Mouse (Mus musculus) embryonic facial prominence, embryonic 14.5 days (tissue): Measurements from ENCODE around the gene Hoxc11. TPM values are rescaled to one million over a fixed set of nuclear protein-coding genes. Genes with fewer than 3 reads are reported as not detected.

Experiments
- ATAC-seq: fragments of 200-750 bp; cut with Nextera tagmentation; 2 replicates; pipeline ENCODE4 v1.8.0; 2017; ENCODE audit warnings: low read depth, moderate number of reproducible peaks, moderate TSS enrichment
- DNase-seq: peaks from one replicate; pipeline ENCODE4 v3.0.0-alpha.2; 2015; ENCODE audit warnings: low spot score
- H3K27ac ChIP-seq: fragments of 300-500 bp; sonication (generic); replicated peaks from 2 replicates; pipeline ENCODE4 v1.5.1; 2014; ENCODE audit warnings: low read depth, mild to moderate bottlenecking, low read length, moderate library complexity
- H3K27me3 ChIP-seq: fragments of 300-500 bp; sonication (generic); replicated peaks from 2 replicates; pipeline ENCODE4 v1.6.1; 2014; ENCODE audit warnings: low read length; ENCODE audit not compliant: control insufficient read depth, insufficient read depth
- H3K36me3 ChIP-seq: fragments of 300-500 bp; sonication (generic); 2 replicates; pipeline ENCODE4 v1.6.1; 2014; ENCODE audit warnings: low read length, mixed read lengths; ENCODE audit not compliant: control insufficient read depth, insufficient read depth
- H3K4me1 ChIP-seq: fragments of 300-500 bp; sonication (generic); 2 replicates; pipeline ENCODE4 v1.6.1; 2014; ENCODE audit warnings: antibody characterized with exemption, low read length; ENCODE audit not compliant: control insufficient read depth, insufficient read depth
- H3K4me2 ChIP-seq: fragments of 300-500 bp; sonication (generic); 2 replicates; pipeline ENCODE4 v1.6.1; 2014; ENCODE audit warnings: low read depth, mild to moderate bottlenecking, low read length, moderate library complexity, mixed read lengths
- H3K4me3 ChIP-seq: fragments of 300-500 bp; sonication (generic); 2 replicates; pipeline ENCODE4 v1.5.1; 2014; ENCODE audit warnings: low read depth, mild to moderate bottlenecking, low read length
- H3K9ac ChIP-seq: fragments of 300-500 bp; sonication (generic); 2 replicates; pipeline ENCODE4 v1.6.1; 2014; ENCODE audit warnings: low read depth, mild to moderate bottlenecking, low read length, moderate library complexity, mixed read lengths
- H3K9me3 ChIP-seq: fragments of 300-500 bp; sonication (generic); 2 replicates; pipeline ENCODE4 v1.6.1; 2016; ENCODE audit warnings: low read length; ENCODE audit not compliant: control insufficient read depth
- WGBS: fragments of 180-500 bp; shearing (Covaris S2); extraction: QIAGEN DNeasy Blood & Tissue Kit; methylation state at CpG from one replicate; pipeline ENCODE4 v1.1.7; 2014; 5-methylcytosine and 5-hydroxymethylcytosine counted together
- polyA plus RNA-seq: library from polyadenylated mRNA; unstranded; fragments of >200 nt; fragmentation: Nextera tagmentation; extraction: Ambion mirVana; gene quantifications from 2 replicates; pipeline ENCODE4 v1.2.1, GENCODE M21; 2014

Gene Hoxc11
- polyA plus RNA-seq, 1 experiment from 2014 or later: not detected

GRCm38 (mm10) chr15:102945185-102946077 is 8.8 kb upstream of the Hoxc11 start:
- H3K4me2 ChIP-seq: no peak overlapping the region
- 11% methylated on average over 22 of the region's 22 CpGs for WGBS

GRCm38 (mm10) chr15:102947276-102947675 is 7.0 kb upstream of the Hoxc11 start:
- under 1% methylated on average over 9 of the region's 9 CpGs for WGBS
- no peak overlapping the region for H3K4me3 ChIP-seq
- ATAC-seq (no peak), DNase-seq (no peak)
- no peaks in the 10 kb centered on the region for H3K4me1 ChIP-seq
- H3K27ac ChIP-seq: no peak overlapping the region
- no peaks in the 10 kb centered on the region for H3K36me3 ChIP-seq
- no peak overlapping the region for H3K4me2 ChIP-seq
- no peak overlapping the region for H3K9ac ChIP-seq
- peaks cover 100% of the 10 kb centered on the region for H3K27me3 ChIP-seq
- H3K9me3 ChIP-seq: no peaks in the 10 kb centered on the region

More at GRCm38 (mm10) chr15:102945185-102946077, 8.8 kb upstream of the Hoxc11 start:
- H3K4me1 ChIP-seq: no peaks in the 10 kb centered on the region
- peaks cover 100% of the 10 kb centered on the region for H3K27me3 ChIP-seq
- no peaks in the 10 kb centered on the region for H3K9me3 ChIP-seq
- no peak overlapping the region for H3K9ac ChIP-seq
- H3K36me3 ChIP-seq: no peaks in the 10 kb centered on the region
- no peak overlapping the region for H3K4me3 ChIP-seq
- no peak overlapping the region for H3K27ac ChIP-seq
- ATAC-seq (no peak), DNase-seq (no peak)

GRCm38 (mm10) chr15:102948842-102949241 is 5.4 kb upstream of the Hoxc11 start:
- Histone ChIP-seq H3K27ac (no peak overlapping the region), H3K4me2 (no peak overlapping the region)
- ATAC-seq: no peak

GRCm38 (mm10) chr15:102949696-102950095 is 4.5 kb upstream of the Hoxc11 start:
- DNase-seq: no peak
- Histone ChIP-seq H3K36me3 (no peaks in the 10 kb centered on the region), H3K9me3 (no peaks in the 10 kb centered on the region), H3K9ac (no peak overlapping the region), H3K4me3 (no peak overlapping the region), H3K27me3 (peaks cover 99% of the 10 kb centered on the region), H3K4me2 (no peak overlapping the region), H3K4me1 (no peaks in the 10 kb centered on the region), H3K27ac (no peak overlapping the region)
- ATAC-seq: no peak
- WGBS: under 1% methylated on average over 20 of the region's 20 CpGs

More at GRCm38 (mm10) chr15:102948842-102949241, 5.4 kb upstream of the Hoxc11 start:
- DNase-seq: no peak
- H3K27me3 ChIP-seq: peaks cover 100% of the 10 kb centered on the region
- no peak overlapping the region for H3K9ac ChIP-seq
- no peaks in the 10 kb centered on the region for H3K4me1 ChIP-seq
- H3K36me3 ChIP-seq: no peaks in the 10 kb centered on the region
- WGBS: 21% methylated on average over 2 of the region's 2 CpGs
- H3K4me3 ChIP-seq: no peak overlapping the region
- H3K9me3 ChIP-seq: no peaks in the 10 kb centered on the region

DNA sequence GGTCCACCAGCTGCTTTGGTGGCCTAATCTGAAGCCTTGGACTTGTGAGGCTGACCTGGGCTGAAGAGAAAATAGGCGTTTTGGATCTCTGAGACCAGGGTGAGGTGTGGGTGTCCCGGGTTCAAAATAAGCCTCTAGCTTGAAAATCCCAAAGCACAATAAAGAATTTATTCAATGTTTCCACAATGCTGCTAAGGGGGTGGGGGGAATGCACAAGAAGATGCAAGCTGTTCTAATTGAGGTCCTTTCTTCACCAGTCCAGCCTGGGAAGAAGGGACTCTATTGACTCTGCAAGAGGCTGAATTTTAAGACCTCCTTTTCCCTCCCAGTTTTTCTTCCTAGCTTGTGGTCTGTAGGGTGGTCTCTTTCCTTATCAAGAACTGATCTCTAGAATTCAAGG is 3.4 kb upstream of the Hoxc11 start:
- DNase-seq: no peak
- H3K4me2 ChIP-seq: no peak overlapping the region
- no peaks in the 10 kb centered on the region for H3K36me3 ChIP-seq
- no peak overlapping the region for H3K27ac ChIP-seq
- H3K27me3 ChIP-seq: peaks cover 99% of the 10 kb centered on the region
- WGBS: 9% methylated on average over 2 of the region's 2 CpGs
- no peak overlapping the region for H3K4me3 ChIP-seq
- H3K4me1 ChIP-seq: no peaks in the 10 kb centered on the region
- H3K9ac ChIP-seq: no peak overlapping the region
- no peak for ATAC-seq
- no peaks in the 10 kb centered on the region for H3K9me3 ChIP-seq

GRCm38 (mm10) chr15:102953561-102953960 is 666 bp upstream of the Hoxc11 start:
- H3K4me2 ChIP-seq: no peak overlapping the region
- DNase-seq (no peak), ATAC-seq (no peak)
- no peaks in the 10 kb centered on the region for H3K36me3 ChIP-seq
- no peaks in the 10 kb centered on the region for H3K4me1 ChIP-seq
- no peaks in the 10 kb centered on the region for H3K9me3 ChIP-seq
- H3K4me3 ChIP-seq: no peak overlapping the region
- no peak overlapping the region for H3K9ac ChIP-seq
- H3K27ac ChIP-seq: no peak overlapping the region
- H3K27me3 ChIP-seq: peaks cover 99% of the 10 kb centered on the region
- WGBS: 4% methylated on average over 6 of the region's 6 CpGs

GRCm38 (mm10) chr15:102955007-102955382 is 768 bp downstream of the Hoxc11 start:
- H3K9ac ChIP-seq: no peak overlapping the region

GRCm38 (mm10) chr15:102955833-102956640 is 1.8 kb downstream of the Hoxc11 start:
- DNase-seq: no peak
- Histone ChIP-seq H3K27ac (no peak overlapping the region), H3K27me3 (peaks cover 98% of the 10 kb centered on the region), H3K9ac (no peak overlapping the region), H3K4me3 (no peak overlapping the region), H3K9me3 (no peaks in the 10 kb centered on the region), H3K4me2 (no peak overlapping the region), H3K36me3 (no peaks in the 10 kb centered on the region), H3K4me1 (no peaks in the 10 kb centered on the region)
- WGBS: 2% methylated on average over 31 of the region's 40 CpGs
- ATAC-seq: no peak

More at GRCm38 (mm10) chr15:102955007-102955382, 768 bp downstream of the Hoxc11 start:
- Histone ChIP-seq H3K27ac (no peak overlapping the region), H3K27me3 (peaks cover 98% of the 10 kb centered on the region), H3K4me2 (no peak overlapping the region), H3K4me1 (no peaks in the 10 kb centered on the region), H3K4me3 (0 out of 2 replicates have a peak overlapping the region, but pooled peaks have one; percentile 10), H3K9me3 (no peaks in the 10 kb centered on the region), H3K36me3 (no peaks in the 10 kb centered on the region)
- DNase-seq (no peak), ATAC-seq (no peak)
- under 1% methylated on average over 26 of the region's 28 CpGs for WGBS
